Mouse (Mus musculus) midbrain, embryonic 10.5 days (tissue): ENCODE measurements around the gene Foxc1. TPM values are rescaled to one million over a fixed set of nuclear protein-coding genes. Genes with fewer than 3 reads are reported as not detected.

Experiments
- DNase-seq: peaks from one replicate; pipeline ENCODE4 v3.0.0-alpha.2; 2017; ENCODE audit warnings: low spot score
- H3K27ac ChIP-seq: fragments of 300-500 bp; sonication (generic); replicated peaks from 2 replicates; pipeline ENCODE4 v1.5.1; 2016; ENCODE audit warnings: mild to moderate bottlenecking
- H3K27me3 ChIP-seq: fragments of 300-500 bp; sonication (generic); 2 replicates; pipeline ENCODE4 v1.6.1; 2016; ENCODE audit warnings: low read depth, mild to moderate bottlenecking; ENCODE audit not compliant: poor library complexity, severe bottlenecking
- H3K36me3 ChIP-seq: fragments of 300-500 bp; sonication (generic); 2 replicates; pipeline ENCODE4 v1.6.1; 2016; ENCODE audit warnings: mild to moderate bottlenecking, moderate library complexity
- H3K4me1 ChIP-seq: fragments of 300-500 bp; sonication (generic); 2 replicates; pipeline ENCODE4 v1.6.1; 2016
- H3K4me3 ChIP-seq: fragments of 300-500 bp; sonication (generic); 2 replicates; pipeline ENCODE4 v1.5.1; 2016; ENCODE audit warnings: mild to moderate bottlenecking, moderate library complexity
- H3K9me3 ChIP-seq: fragments of 300-500 bp; sonication (generic); replicated peaks from 2 replicates; pipeline ENCODE4 v1.6.1; 2016; ENCODE audit warnings: mild to moderate bottlenecking
- WGBS: fragments of 180-500 bp; shearing (Covaris S2); methylation state at CpG from one replicate; pipeline ENCODE4 v1.1.7; 2016; 5-methylcytosine and 5-hydroxymethylcytosine counted together
- polyA plus RNA-seq: library from polyadenylated mRNA; unstranded; fragments of >200 nt; fragmentation: Nextera tagmentation; extraction: Ambion mirVana; gene quantifications from 2 replicates; pipeline ENCODE4 v1.2.1, GENCODE M21; 2016

Gene Foxc1
- polyA plus RNA-seq, 1 experiment from 2014 or later = 2.1 TPM

- peaks cover 12% of the 10 kb centered on the region for H3K4me1 ChIP-seq
- no peak overlapping the region for H3K27ac ChIP-seq
- H3K36me3 ChIP-seq = no peaks in the 10 kb centered on the region
- DNase-seq = no peak
- H3K4me3 ChIP-seq = no peak overlapping the region
- WGBS = 81% methylated on average over 1 of the region's 1 CpGs
- H3K9me3 ChIP-seq = no peaks in the 10 kb centered on the region
- peaks cover 48% of the 10 kb centered on the region for H3K27me3 ChIP-seq
Observed at GRCm38 (mm10) chr13:31825180-31825579, 18.7 kb downstream of the Foxc1 start.

GRCm38 (mm10) chr13:31827160-31827559 lies 20.7 kb downstream of the Foxc1 start:
- WGBS = 84% methylated on average over 5 of the region's 5 CpGs
- Histone ChIP-seq H3K27me3 (peaks cover 29% of the 10 kb centered on the region), H3K36me3 (no peaks in the 10 kb centered on the region), H3K4me1 (0 out of 2 replicates have a peak, but pooled peaks cover 2% of the 10 kb centered on the region), H3K27ac (no peak overlapping the region), H3K9me3 (no peaks in the 10 kb centered on the region), H3K4me3 (no peak overlapping the region)
- DNase-seq = no peak

GRCm38 (mm10) chr13:31827820-31828332 lies 21.4 kb downstream of the Foxc1 start:
- WGBS = 62% methylated on average over 3 of the region's 3 CpGs
- H3K27me3 ChIP-seq = peaks cover 21% of the 10 kb centered on the region
- 0 out of 2 replicates have a peak, but pooled peaks cover 2% of the 10 kb centered on the region for H3K4me1 ChIP-seq
- no peaks in the 10 kb centered on the region for H3K9me3 ChIP-seq
- H3K36me3 ChIP-seq = no peaks in the 10 kb centered on the region
- no peak overlapping the region for H3K4me3 ChIP-seq
- DNase-seq = no peak
- H3K27ac ChIP-seq = no peak overlapping the region

GRCm38 (mm10) chr13:31828446-31828845 lies 22.0 kb downstream of the Foxc1 start:
- Histone ChIP-seq H3K27me3 (peaks cover 16% of the 10 kb centered on the region), H3K9me3 (no peaks in the 10 kb centered on the region), H3K36me3 (no peaks in the 10 kb centered on the region), H3K4me1 (0 out of 2 replicates have a peak, but pooled peaks cover under 1% of the 10 kb centered on the region), H3K27ac (no peak overlapping the region), H3K4me3 (no peak overlapping the region)
- 93% methylated on average over 4 of the region's 4 CpGs for WGBS
- no peak for DNase-seq

- no peak for DNase-seq
- Histone ChIP-seq H3K4me1 (no peaks in the 10 kb centered on the region), H3K27me3 (peaks cover 1% of the 10 kb centered on the region; the same call in 1 of the 2 replicates), H3K36me3 (no peaks in the 10 kb centered on the region), H3K9me3 (no peaks in the 10 kb centered on the region), H3K27ac (no peak overlapping the region), H3K4me3 (no peak overlapping the region)
- 77% methylated on average over 9 of the region's 9 CpGs for WGBS
Observed at GRCm38 (mm10) chr13:31830332-31830731, 23.9 kb downstream of the Foxc1 start.

- Histone ChIP-seq H3K4me3 (no peak overlapping the region), H3K9me3 (no peaks in the 10 kb centered on the region), H3K27me3 (no peaks in the 10 kb centered on the region), H3K36me3 (no peaks in the 10 kb centered on the region), H3K27ac (no peak overlapping the region), H3K4me1 (no peaks in the 10 kb centered on the region)
- DNase-seq = no peak
- whole genome bisulfite sequencing = 83% methylated on average over 4 of the region's 4 CpGs
Observed at GRCm38 (mm10) chr13:31835802-31836201, 29.4 kb downstream of the Foxc1 start.

GRCm38 (mm10) chr13:31849258-31849971 lies 43.0 kb downstream of the Foxc1 start:
- no peaks in the 10 kb centered on the region for H3K9me3 ChIP-seq
- H3K36me3 ChIP-seq = no peaks in the 10 kb centered on the region
- WGBS = 52% methylated on average over 5 of the region's 5 CpGs
- H3K4me3 ChIP-seq = no peak overlapping the region
- no peak for DNase-seq
- H3K27ac ChIP-seq = no peak overlapping the region
- peaks cover 9% of the 10 kb centered on the region for H3K4me1 ChIP-seq
- H3K27me3 ChIP-seq = no peaks in the 10 kb centered on the region

- Histone ChIP-seq H3K9me3 (no peaks in the 10 kb centered on the region), H3K27ac (no peak overlapping the region), H3K4me1 (peaks cover 9% of the 10 kb centered on the region), H3K4me3 (no peak overlapping the region), H3K36me3 (no peaks in the 10 kb centered on the region), H3K27me3 (no peaks in the 10 kb centered on the region)
- no peak for DNase-seq
- 78% methylated on average over 2 of the region's 2 CpGs for WGBS
Observed at GRCm38 (mm10) chr13:31853564-31853963, 47.1 kb downstream of the Foxc1 start.

GRCm38 (mm10) chr13:31854000-31854399 lies 47.6 kb downstream of the Foxc1 start:
- Histone ChIP-seq H3K27me3 (no peaks in the 10 kb centered on the region), H3K4me1 (peaks cover 9% of the 10 kb centered on the region), H3K36me3 (no peaks in the 10 kb centered on the region), H3K27ac (no peak overlapping the region), H3K4me3 (no peak overlapping the region), H3K9me3 (no peaks in the 10 kb centered on the region)
- 83% methylated on average over 4 of the region's 4 CpGs for WGBS
- DNase-seq = no peak

- 95% methylated on average over 5 of the region's 5 CpGs for WGBS
- H3K4me3 ChIP-seq = no peak overlapping the region
- no peaks in the 10 kb centered on the region for H3K36me3 ChIP-seq
- no peak overlapping the region for H3K27ac ChIP-seq
- no peaks in the 10 kb centered on the region for H3K4me1 ChIP-seq
- no peak for DNase-seq
- H3K27me3 ChIP-seq = no peaks in the 10 kb centered on the region
- no peaks in the 10 kb centered on the region for H3K9me3 ChIP-seq
Observed at GRCm38 (mm10) chr13:31860200-31860599, 53.8 kb downstream of the Foxc1 start.

Other genes starting within 250 kb of the Foxc1 start
- gene A530084C06Rik, start 247.3 kb upstream of the Foxc1 start, polyA plus RNA-seq = not detected in 2 replicates
- 7.0 and 7.1 TPM in 2 replicates for gene Foxf2, start 180.8 kb upstream of the Foxc1 start, polyA plus RNA-seq